Mouse (Mus musculus): ENCODE measurements around the gene Sdf4.

Gene Sdf4

GRCm38 (mm10) chr4:156054606-156055005 is 61.9 kb downstream of the Sdf4 start:
- no peak for DNase-seq (ENCODE audit: low read depth, low spot score)

DNA sequence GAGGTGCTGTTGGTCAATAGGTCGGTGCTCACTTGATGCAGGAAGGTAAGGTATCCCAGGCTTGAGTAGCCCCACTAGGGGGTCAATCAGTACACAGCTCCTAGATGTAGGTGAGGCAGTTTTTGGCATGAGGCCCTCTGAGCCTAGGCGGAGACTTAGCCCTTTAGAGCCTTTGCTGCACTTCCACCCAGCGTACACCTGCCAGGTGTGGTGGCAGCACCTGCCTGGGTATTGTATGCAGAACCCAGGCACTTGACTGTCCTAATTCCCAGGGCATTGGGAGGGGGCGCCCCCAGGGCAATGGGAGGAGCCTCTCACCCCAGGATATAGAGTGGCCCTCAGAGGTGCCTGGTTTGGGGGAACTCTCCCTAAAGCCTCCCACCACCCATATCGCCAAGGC is 62.5 kb downstream of the Sdf4 start:
- no peak for DNase-seq (ENCODE audit: low read depth, low spot score)

DNA sequence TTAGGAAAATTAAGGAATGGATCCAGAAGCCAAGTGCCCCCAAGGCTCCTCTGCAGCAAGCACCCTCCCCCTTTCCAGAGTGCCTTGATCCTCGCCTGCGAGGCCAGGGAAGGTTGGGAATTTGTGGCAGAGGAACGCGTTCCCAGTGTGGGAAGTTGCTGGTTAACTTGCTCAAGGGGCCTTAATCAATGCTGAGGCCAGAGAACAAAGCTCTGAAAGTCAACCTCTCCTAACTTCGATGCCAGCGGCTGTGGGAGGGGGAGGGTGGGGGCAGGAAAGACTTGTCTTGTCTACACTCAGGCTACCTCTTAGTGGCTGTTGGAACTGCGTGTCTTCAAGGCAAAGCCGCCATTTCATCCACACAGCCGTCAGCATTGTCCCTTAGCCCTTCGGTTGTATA is 65.0 kb downstream of the Sdf4 start:
- no peak for DNase-seq (ENCODE audit: low read depth, low spot score)

- DNase-seq (ENCODE audit: low read depth, low spot score): no peak
Observed at GRCm38 (mm10) chr4:156058826-156059225, 66.2 kb downstream of the Sdf4 start.

DNA sequence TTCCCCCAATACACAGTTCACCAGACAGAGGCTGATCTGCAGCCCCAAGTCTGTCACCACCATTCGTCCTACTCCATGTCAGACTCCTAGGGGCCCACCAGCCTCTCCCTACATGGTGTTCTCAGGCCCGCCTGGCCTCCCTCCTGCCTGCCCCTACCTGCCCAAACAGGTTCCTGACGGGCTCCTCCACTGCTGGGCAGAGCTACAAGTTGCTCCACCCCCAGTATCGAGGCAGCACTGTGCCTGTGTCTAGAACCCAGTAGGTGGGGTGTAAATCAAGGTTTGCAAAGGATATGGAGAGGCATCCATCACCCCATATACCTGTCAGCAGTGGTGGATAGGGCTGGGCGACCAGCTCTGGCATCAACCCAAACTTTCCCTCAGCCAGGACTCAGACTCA is 66.6 kb downstream of the Sdf4 start, which contains the start of gene Ttll10:
TSS of gene Ttll10 (minus strand) at position 154 of the 400 bp plus-strand sequence.
- DNase-seq (ENCODE audit: low read depth, low spot score): no peak

- no peak for DNase-seq (ENCODE audit: low read depth, low spot score)
Observed at GRCm38 (mm10) chr4:156059713-156060112, 67.0 kb downstream of the Sdf4 start.
